Mouse (Mus musculus) midbrain, postnatal 0 days (tissue): ENCODE data around the gene Cd1d1. TPM values are rescaled to one million over a fixed set of nuclear protein-coding genes. Genes with fewer than 3 reads are reported as not detected.

Source experiments
- ATAC-seq: fragments of 200-750 bp; cut with Nextera tagmentation; 2 replicates; pipeline ENCODE4 v1.8.0; 2017; ENCODE audit warnings: moderate number of reproducible peaks, mild to moderate bottlenecking, moderate TSS enrichment, moderate library complexity; ENCODE audit not compliant: low FRiP score
- DNase-seq: peaks from one replicate; pipeline ENCODE4 v3.0.0-alpha.2; 2015; ENCODE audit warnings: low spot score
- H3K27ac ChIP-seq: fragments of 300-500 bp; sonication (generic); 2 replicates; pipeline ENCODE4 v1.5.1; 2014; ENCODE audit warnings: low read depth, mild to moderate bottlenecking, low read length, mixed read lengths
- H3K27me3 ChIP-seq: fragments of 300-500 bp; sonication (generic); 2 replicates; pipeline ENCODE4 v1.6.1; 2014; ENCODE audit warnings: low read length, control low read depth, mixed read lengths; ENCODE audit not compliant: insufficient read depth
- H3K36me3 ChIP-seq: fragments of 300-500 bp; sonication (generic); 2 replicates; pipeline ENCODE4 v1.6.1; 2014; ENCODE audit warnings: low read length, control low read depth, mixed read lengths; ENCODE audit not compliant: insufficient read depth
- H3K4me1 ChIP-seq: fragments of 300-500 bp; sonication (generic); 2 replicates; pipeline ENCODE4 v1.6.1; 2014; ENCODE audit warnings: mild to moderate bottlenecking, control low read depth, antibody characterized with exemption, low read length, mixed read lengths; ENCODE audit not compliant: insufficient read depth
- H3K4me2 ChIP-seq: fragments of 300-500 bp; sonication (generic); 2 replicates; pipeline ENCODE4 v1.6.1; 2014; ENCODE audit warnings: low read depth, mild to moderate bottlenecking, low read length, mixed read lengths; ENCODE audit not compliant: poor library complexity, severe bottlenecking
- H3K4me3 ChIP-seq: fragments of 300-500 bp; sonication (generic); 2 replicates; pipeline ENCODE4 v1.5.1; 2014; ENCODE audit warnings: low read depth, mild to moderate bottlenecking, low read length, moderate library complexity
- H3K9ac ChIP-seq: fragments of 300-500 bp; sonication (generic); replicated peaks from 2 replicates; pipeline ENCODE4 v1.6.1; 2014; ENCODE audit warnings: mild to moderate bottlenecking, low read length, moderate library complexity, mixed read lengths; ENCODE audit not compliant: poor library complexity, severe bottlenecking
- H3K9me3 ChIP-seq: fragments of 300-500 bp; sonication (generic); 2 replicates; pipeline ENCODE4 v1.6.1; 2016; ENCODE audit warnings: low read length, control low read depth
- CTCF ChIP-seq: IDR thresholded peaks from 2 replicates; pipeline ENCODE4 v1.5.1; 2016; ENCODE audit warnings: antibody characterized with exemption, mild to moderate bottlenecking
- WGBS: fragments of 180-500 bp; shearing (Covaris S2); extraction: QIAGEN DNeasy Blood & Tissue Kit; methylation state at CpG from one replicate; pipeline ENCODE4 v1.1.7; 2014; 5-methylcytosine and 5-hydroxymethylcytosine counted together
- polyA plus RNA-seq: library from polyadenylated mRNA; unstranded; fragments of >200 nt; fragmentation: Nextera tagmentation; extraction: Ambion mirVana; gene quantifications from 2 replicates; pipeline ENCODE4 v1.2.1, GENCODE M21; 2015
- total RNA-seq: library from RNA; depleted of rRNA; stranded (reverse); fragments of >200 nt; gene quantifications from 2 replicates; pipeline ENCODE4 v1.2.3, GENCODE M21; 2014

Cd1d1 gene
- total and polyA plus RNA-seq, 2 experiments from 2014 or later, result 16.2 to 21.3 TPM

DNA sequence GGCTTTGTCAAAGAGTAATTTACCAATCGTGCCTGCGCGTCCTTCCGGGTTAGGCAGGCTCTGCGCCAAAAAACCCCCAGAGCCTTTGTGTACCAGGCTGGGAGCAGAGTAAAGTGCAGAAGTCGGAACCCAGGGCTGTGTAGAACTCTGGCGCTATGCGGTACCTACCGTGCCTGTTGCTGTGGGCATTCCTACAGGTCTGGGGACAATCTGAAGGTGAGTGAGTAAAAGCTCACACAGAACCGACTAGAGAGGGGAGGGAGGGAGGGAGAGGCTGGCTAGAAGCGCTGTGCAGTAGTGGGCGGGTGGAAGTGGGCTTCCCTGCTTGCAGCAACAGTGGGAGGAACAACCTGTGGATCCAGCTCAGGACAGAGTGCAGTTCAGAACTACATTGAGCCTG lies 12.8 kb downstream of the Cd1d1 start:
- H3K9me3 ChIP-seq, result no peaks in the 10 kb centered on the region
- H3K4me1 ChIP-seq, result no peaks in the 10 kb centered on the region
- WGBS, result 8% methylated on average over 12 of the region's 12 CpGs
- peak overlapping the region; percentile 61 for H3K4me2 ChIP-seq
- H3K9ac ChIP-seq, result no peak overlapping the region
- H3K27me3 ChIP-seq, result no peaks in the 10 kb centered on the region
- H3K36me3 ChIP-seq, result no peaks in the 10 kb centered on the region
- ATAC-seq (no peak), DNase-seq (peak; percentile 24)
- no peak for TF ChIP-seq CTCF
- H3K27ac ChIP-seq, result no peak overlapping the region
- H3K4me3 ChIP-seq, result peak overlapping the region; percentile 29

- WGBS, result 92% methylated on average over 6 of the region's 6 CpGs
- H3K4me1 ChIP-seq, result no peaks in the 10 kb centered on the region
- ATAC-seq (no peak), DNase-seq (no peak)
- no peak overlapping the region for H3K4me3 ChIP-seq
- H3K36me3 ChIP-seq, result no peaks in the 10 kb centered on the region
- H3K4me2 ChIP-seq, result no peak overlapping the region
- no peaks in the 10 kb centered on the region for H3K27me3 ChIP-seq
- H3K27ac ChIP-seq, result no peak overlapping the region
- TF ChIP-seq CTCF, result no peak
- no peaks in the 10 kb centered on the region for H3K9me3 ChIP-seq
- no peak overlapping the region for H3K9ac ChIP-seq
Measured at GRCm38 (mm10) chr3:86983382-86983781, 15.9 kb downstream of the Cd1d1 start.

- no peak overlapping the region for H3K27ac ChIP-seq
- no peaks in the 10 kb centered on the region for H3K27me3 ChIP-seq
- 0 out of 2 replicates have a peak, but pooled peaks have one; percentile 38 for ATAC-seq
- no peaks in the 10 kb centered on the region for H3K9me3 ChIP-seq
- H3K36me3 ChIP-seq, result no peaks in the 10 kb centered on the region
- 14% methylated on average over 8 of the region's 8 CpGs for WGBS
- H3K4me3 ChIP-seq, result no peak overlapping the region
- peak; percentile 90 for DNase-seq
- no peak overlapping the region for H3K4me2 ChIP-seq
- no peaks in the 10 kb centered on the region for H3K4me1 ChIP-seq
- H3K9ac ChIP-seq, result no peak overlapping the region
- peak; percentile 93 for TF ChIP-seq CTCF
Measured at GRCm38 (mm10) chr3:86976546-86976945, 22.7 kb downstream of the Cd1d1 start.

DNA sequence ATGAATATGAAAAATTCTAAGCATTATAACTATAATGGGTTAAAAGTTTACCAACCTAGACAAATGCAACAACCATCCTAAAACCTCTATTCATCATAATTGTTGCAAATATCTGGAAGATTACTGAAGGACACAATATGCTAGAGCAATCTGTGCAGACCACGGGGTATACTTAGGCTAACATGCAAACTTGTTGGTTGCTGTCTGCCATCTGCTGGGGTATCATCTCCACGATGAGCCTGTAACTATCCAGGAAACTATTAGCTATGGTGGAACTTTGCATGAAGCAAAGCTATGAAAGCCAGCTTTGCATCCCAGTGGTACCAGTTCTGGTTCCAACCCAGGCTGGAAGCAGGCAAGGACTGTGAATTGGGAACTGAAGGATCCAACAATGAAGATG lies 24.1 kb downstream of the Cd1d1 start:
- no peaks in the 10 kb centered on the region for H3K36me3 ChIP-seq
- H3K4me3 ChIP-seq, result no peak overlapping the region
- DNase-seq (peak; percentile 62), ATAC-seq (no peak)
- H3K9ac ChIP-seq, result no peak overlapping the region
- no peaks in the 10 kb centered on the region for H3K27me3 ChIP-seq
- WGBS, result 71% methylated on average over 2 of the region's 2 CpGs
- TF ChIP-seq CTCF, result peak; percentile 59
- H3K9me3 ChIP-seq, result no peaks in the 10 kb centered on the region
- no peaks in the 10 kb centered on the region for H3K4me1 ChIP-seq
- no peak overlapping the region for H3K4me2 ChIP-seq
- H3K27ac ChIP-seq, result no peak overlapping the region

DNA sequence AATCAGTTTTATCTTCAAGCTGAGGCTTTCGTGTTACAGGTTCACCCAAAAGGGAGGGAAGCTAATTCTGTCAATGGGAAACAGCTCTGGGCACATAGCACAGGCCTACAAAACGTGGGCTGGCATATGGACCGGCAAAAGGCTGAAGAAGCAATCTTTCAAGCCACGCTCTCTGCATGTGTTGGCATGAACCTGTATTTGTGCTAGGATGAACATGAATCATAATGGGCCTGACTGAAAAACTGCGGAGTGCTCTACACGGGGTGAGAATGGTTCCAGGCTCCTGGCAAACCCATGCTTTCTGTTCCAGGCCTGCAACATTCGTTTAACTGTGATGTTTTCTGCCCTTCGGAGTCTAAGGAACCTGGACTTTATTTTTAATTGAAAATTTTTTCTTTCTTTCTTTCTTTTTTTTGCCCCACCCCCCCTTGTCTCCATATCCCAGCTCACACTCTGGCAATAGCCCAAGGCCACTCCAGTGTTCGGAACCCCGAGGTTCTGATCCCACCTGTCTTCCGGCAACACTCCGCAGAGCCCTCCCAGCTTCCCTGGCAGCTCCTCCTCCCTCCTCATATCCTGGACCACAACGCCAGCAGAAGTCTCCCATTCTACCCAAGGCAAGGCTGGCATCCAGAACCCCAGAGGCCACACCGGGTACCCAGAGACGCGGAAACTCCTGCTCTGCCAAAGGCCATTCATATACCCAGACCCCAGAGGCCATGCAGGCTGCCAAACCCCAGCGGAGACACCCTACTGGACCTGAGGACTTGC lies 36.4 kb downstream of the Cd1d1 start:
- Histone ChIP-seq H3K9me3 (no peaks in the 10 kb centered on the region), H3K4me2 (no peak overlapping the region), H3K27me3 (no peaks in the 10 kb centered on the region), H3K9ac (no peak overlapping the region), H3K27ac (no peak overlapping the region), H3K36me3 (no peaks in the 10 kb centered on the region), H3K4me3 (no peak overlapping the region), H3K4me1 (no peaks in the 10 kb centered on the region)
- ATAC-seq, result no peak
- DNase-seq, result peak; percentile 71
- WGBS, result 86% methylated on average over 17 of the region's 17 CpGs
- TF ChIP-seq CTCF, result no peak

- no peak for DNase-seq
- WGBS, result 94% methylated on average over 2 of the region's 2 CpGs
- Histone ChIP-seq H3K27me3 (no peaks in the 10 kb centered on the region), H3K9me3 (no peaks in the 10 kb centered on the region), H3K4me2 (no peak overlapping the region), H3K4me3 (no peak overlapping the region), H3K36me3 (no peaks in the 10 kb centered on the region), H3K9ac (no peak overlapping the region), H3K4me1 (no peaks in the 10 kb centered on the region), H3K27ac (no peak overlapping the region)
- no peak for ATAC-seq
- no peak for TF ChIP-seq CTCF
Measured at GRCm38 (mm10) chr3:86961395-86961669, 37.9 kb downstream of the Cd1d1 start.
